Mouse (Mus musculus) kidney, postnatal 0 days (tissue): ENCODE data around the gene Inpp4a. TPM values are rescaled to one million over a fixed set of nuclear protein-coding genes. Genes with fewer than 3 reads are reported as not detected.

ENCODE experiments used
- ATAC-seq: fragments of 200-750 bp; cut with Nextera tagmentation; replicated peaks from 2 replicates; pipeline ENCODE4 v1.8.0; 2017; ENCODE audit warnings: low read depth, moderate number of reproducible peaks, moderate TSS enrichment, moderate library complexity; ENCODE audit not compliant: low FRiP score
- DNase-seq: peaks from one replicate; pipeline ENCODE4 v3.0.0-alpha.2; 2016; ENCODE audit warnings: low spot score
- H3K27ac ChIP-seq: fragments of 300-500 bp; sonication (generic); 2 replicates; pipeline ENCODE4 v1.5.1; 2014; ENCODE audit warnings: mild to moderate bottlenecking
- H3K27me3 ChIP-seq: fragments of 300-500 bp; sonication (generic); 2 replicates; pipeline ENCODE4 v1.6.1; 2014; ENCODE audit warnings: low read length, mixed read lengths; ENCODE audit not compliant: insufficient read depth
- H3K36me3 ChIP-seq: fragments of 300-500 bp; sonication (generic); 2 replicates; pipeline ENCODE4 v1.6.1; 2014; ENCODE audit warnings: low read length, mixed read lengths; ENCODE audit not compliant: insufficient read depth
- H3K4me1 ChIP-seq: fragments of 300-500 bp; sonication (generic); replicated peaks from 2 replicates; pipeline ENCODE4 v1.6.1; 2014; ENCODE audit warnings: antibody characterized with exemption, low read length, mixed read lengths; ENCODE audit not compliant: insufficient read depth
- H3K4me2 ChIP-seq: fragments of 300-500 bp; sonication (generic); 2 replicates; pipeline ENCODE4 v1.6.1; 2014; ENCODE audit warnings: mild to moderate bottlenecking, low read length, moderate library complexity, mixed read lengths
- H3K4me3 ChIP-seq: fragments of 300-500 bp; sonication (generic); replicated peaks from 2 replicates; pipeline ENCODE4 v1.5.1; 2014; ENCODE audit warnings: low read depth, low read length
- H3K9ac ChIP-seq: fragments of 300-500 bp; sonication (generic); 2 replicates; pipeline ENCODE4 v1.6.1; 2014; ENCODE audit warnings: low read depth, low read length
- H3K9me3 ChIP-seq: fragments of 300-500 bp; sonication (generic); replicated peaks from 2 replicates; pipeline ENCODE4 v1.6.1; 2016; ENCODE audit warnings: low read length, inconsistent platforms, mixed read lengths
- CTCF ChIP-seq: IDR thresholded peaks from 2 replicates; pipeline ENCODE4 v1.5.1; 2016; ENCODE audit warnings: antibody characterized with exemption, low read depth, mild to moderate bottlenecking, moderate library complexity
- WGBS: fragments of 180-500 bp; shearing (Covaris S2); extraction: QIAGEN DNeasy Blood & Tissue Kit; methylation state at CpG from one replicate; pipeline ENCODE4 v1.1.7; 2014; 5-methylcytosine and 5-hydroxymethylcytosine counted together
- polyA plus RNA-seq: library from polyadenylated mRNA; unstranded; fragments of >200 nt; fragmentation: Nextera tagmentation; extraction: Ambion mirVana; gene quantifications from 2 replicates; pipeline ENCODE4 v1.2.1, GENCODE M21; 2015

Gene Inpp4a
- polyA plus RNA-seq, 1 experiment from 2014 or later = 13.6 TPM

DNA sequence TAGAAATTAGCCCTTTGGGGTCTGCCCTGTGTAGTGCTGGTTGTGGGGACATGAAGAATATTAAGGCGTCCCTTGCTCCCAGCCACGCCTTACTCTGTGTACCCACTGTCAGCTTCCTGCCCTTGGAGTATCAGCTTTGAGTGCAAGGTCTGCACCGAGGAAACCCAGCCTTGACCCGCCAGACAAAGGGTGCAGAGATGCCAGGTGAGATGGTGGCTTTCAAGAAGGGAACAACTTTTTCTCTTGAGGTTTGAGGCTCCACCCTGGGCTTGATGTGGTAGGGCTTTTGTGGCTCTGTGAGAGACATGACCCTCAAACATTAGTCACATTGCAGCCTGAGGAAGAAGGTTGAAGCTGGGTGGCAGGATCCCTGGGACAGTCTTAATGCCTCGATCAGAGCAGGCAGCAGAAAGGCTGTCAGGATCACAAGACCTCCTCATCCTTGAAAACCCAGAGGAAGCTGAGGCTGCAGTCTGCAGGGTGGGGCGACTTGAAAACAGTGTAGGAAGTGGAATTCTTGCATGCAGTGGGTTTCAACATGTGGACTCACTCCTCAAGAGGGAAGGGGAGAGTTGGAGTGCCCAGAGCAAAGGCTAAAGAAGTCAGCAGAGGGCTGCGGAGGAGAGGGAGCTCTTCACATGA, 18.1 kb downstream of the Inpp4a start:
- H3K36me3 ChIP-seq = no peaks in the 10 kb centered on the region
- H3K9ac ChIP-seq = no peak overlapping the region
- no peak overlapping the region for H3K27ac ChIP-seq
- WGBS = 73% methylated on average over 7 of the region's 7 CpGs
- ATAC-seq (no peak), DNase-seq (no peak)
- no peaks in the 10 kb centered on the region for H3K27me3 ChIP-seq
- TF ChIP-seq CTCF = no peak
- no peak overlapping the region for H3K4me2 ChIP-seq
- no peak overlapping the region for H3K4me3 ChIP-seq
- H3K9me3 ChIP-seq = no peaks in the 10 kb centered on the region
- no peaks in the 10 kb centered on the region; the same call in 1 of the 2 replicates for H3K4me1 ChIP-seq

DNA sequence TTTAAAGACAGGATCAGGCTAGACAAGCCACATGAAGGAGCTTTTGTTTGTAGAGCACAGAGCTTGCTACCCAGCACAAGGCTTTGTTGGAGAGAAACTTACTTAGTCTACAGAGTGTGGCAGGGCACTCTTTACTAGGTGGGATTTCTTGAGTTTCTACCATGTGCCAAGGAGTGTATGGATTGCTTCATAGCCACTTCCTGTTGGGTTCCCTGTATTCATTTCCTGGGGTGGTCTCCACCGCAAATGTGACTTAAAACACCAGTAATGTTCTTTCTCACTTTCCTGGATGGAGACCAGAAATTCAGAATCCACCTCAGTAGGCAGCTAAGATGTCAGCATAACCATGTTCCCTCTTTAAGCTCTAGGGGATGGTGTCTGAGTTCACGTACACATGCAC, 18.9 kb downstream of the Inpp4a start:
- Histone ChIP-seq H3K4me1 (no peaks in the 10 kb centered on the region; the same call in 1 of the 2 replicates), H3K4me3 (no peak overlapping the region), H3K27ac (no peak overlapping the region), H3K9ac (no peak overlapping the region), H3K9me3 (no peaks in the 10 kb centered on the region), H3K4me2 (no peak overlapping the region), H3K36me3 (no peaks in the 10 kb centered on the region), H3K27me3 (no peaks in the 10 kb centered on the region)
- TF ChIP-seq CTCF = no peak
- DNase-seq = no peak
- ATAC-seq = no peak
- WGBS = 85% methylated on average over 2 of the region's 2 CpGs

DNA sequence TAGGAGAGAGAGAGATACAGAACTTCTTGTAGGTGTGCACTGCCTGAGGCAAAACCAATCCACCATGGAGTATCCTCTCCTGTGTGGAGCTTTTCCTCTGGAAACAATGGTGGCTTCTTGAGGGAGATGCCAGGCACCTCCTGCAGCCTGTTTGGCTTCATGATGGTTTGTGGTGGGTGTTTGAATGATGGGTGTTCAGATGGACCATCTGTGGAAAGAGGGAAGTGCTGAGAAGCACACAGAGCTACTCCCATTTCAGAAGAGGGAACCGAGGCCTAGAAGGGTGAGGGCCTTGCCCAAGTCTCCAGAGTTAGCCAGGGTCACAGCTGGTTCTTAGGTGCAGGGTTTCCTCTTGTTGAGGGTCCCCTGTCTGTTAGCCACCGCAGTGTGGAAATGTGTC, 23.0 kb downstream of the Inpp4a start:
- 85% methylated on average over 2 of the region's 2 CpGs for WGBS
- Histone ChIP-seq H3K27ac (no peak overlapping the region), H3K36me3 (no peaks in the 10 kb centered on the region), H3K4me3 (no peak overlapping the region), H3K27me3 (no peaks in the 10 kb centered on the region), H3K4me2 (no peak overlapping the region), H3K4me1 (0 out of 2 replicates have a peak, but pooled peaks cover 3% of the 10 kb centered on the region), H3K9me3 (no peaks in the 10 kb centered on the region), H3K9ac (no peak overlapping the region)
- no peak for ATAC-seq
- DNase-seq = no peak
- no peak for TF ChIP-seq CTCF

DNA sequence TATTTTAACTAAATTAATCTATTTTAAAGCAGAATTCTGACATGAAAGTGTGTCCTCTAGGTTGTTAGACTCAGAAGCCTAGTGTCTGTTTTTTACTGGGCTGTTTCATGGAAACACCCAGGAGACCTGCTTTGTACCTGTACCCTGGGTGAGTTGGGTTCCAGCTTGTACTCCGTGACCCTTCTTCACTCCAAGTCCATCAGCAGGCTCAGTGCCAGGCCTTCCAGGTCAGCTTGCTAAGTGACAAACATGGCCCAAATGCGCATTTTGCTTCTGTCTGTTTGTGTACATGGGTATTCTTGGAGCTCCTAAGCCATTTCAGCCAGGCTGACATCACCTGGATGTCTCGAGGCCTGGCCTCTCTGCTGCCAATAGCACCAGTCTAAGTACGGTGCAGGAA, 23.5 kb downstream of the Inpp4a start:
- Histone ChIP-seq H3K27ac (no peak overlapping the region), H3K9ac (no peak overlapping the region), H3K4me2 (no peak overlapping the region), H3K9me3 (no peaks in the 10 kb centered on the region), H3K36me3 (no peaks in the 10 kb centered on the region), H3K4me3 (no peak overlapping the region), H3K27me3 (no peaks in the 10 kb centered on the region), H3K4me1 (0 out of 2 replicates have a peak, but pooled peaks cover 3% of the 10 kb centered on the region)
- ATAC-seq = no peak
- WGBS = 92% methylated on average over 4 of the region's 4 CpGs
- no peak for DNase-seq
- TF ChIP-seq CTCF = no peak

DNA sequence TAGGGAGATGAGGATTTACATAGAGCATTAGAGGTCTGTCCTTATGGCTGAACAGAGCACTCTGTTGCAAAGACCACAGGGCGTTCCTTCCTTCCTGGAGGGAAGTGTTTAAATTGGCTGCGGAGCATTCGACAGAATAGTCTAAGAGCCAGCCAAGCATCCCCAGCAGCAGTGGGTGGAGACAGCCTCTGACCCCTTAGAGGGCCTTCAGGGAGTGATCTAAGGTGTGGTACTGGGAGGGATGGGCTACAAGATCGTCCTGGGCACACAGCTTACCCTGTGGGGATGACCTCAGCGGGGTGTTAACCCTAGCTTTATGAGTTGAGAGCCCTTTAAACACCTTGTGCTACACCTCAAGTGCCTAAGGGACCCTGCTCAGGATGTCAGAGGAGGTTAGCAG, 24.9 kb downstream of the Inpp4a start:
- Histone ChIP-seq H3K4me2 (no peak overlapping the region), H3K36me3 (no peaks in the 10 kb centered on the region), H3K4me3 (no peak overlapping the region), H3K27me3 (no peaks in the 10 kb centered on the region), H3K4me1 (0 out of 2 replicates have a peak, but pooled peaks cover 3% of the 10 kb centered on the region), H3K27ac (no peak overlapping the region), H3K9me3 (no peaks in the 10 kb centered on the region), H3K9ac (no peak overlapping the region)
- ATAC-seq (no peak; the same call in 1 of the 2 replicates), DNase-seq (peak; percentile 65)
- no peak for TF ChIP-seq CTCF
- 7% methylated on average over 5 of the region's 5 CpGs for WGBS

DNA sequence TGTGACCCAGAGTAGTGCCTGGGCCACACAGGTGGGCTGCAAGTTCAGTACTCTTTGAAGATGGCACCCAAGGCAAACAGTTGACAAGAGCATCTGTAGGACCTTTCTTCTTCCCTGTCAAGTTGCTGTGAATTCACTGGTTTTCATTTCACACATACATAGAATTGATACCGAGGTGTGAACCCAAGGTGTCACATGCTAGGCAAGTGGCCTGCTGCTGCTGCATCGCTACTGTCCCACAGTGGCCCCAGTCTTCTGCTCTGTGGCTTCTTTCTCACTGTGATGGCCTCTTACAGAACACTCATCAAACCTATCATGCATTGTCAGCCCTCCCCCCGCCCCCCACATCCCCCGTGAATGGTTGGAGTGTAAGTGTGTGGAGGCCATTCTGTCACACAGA, 27.6 kb downstream of the Inpp4a start:
- 64% methylated on average over 4 of the region's 4 CpGs for WGBS
- H3K4me3 ChIP-seq = no peak overlapping the region

More for the DNA sequence above, 27.6 kb downstream of the Inpp4a start:
- H3K36me3 ChIP-seq = no peaks in the 10 kb centered on the region
- no peak overlapping the region for H3K27ac ChIP-seq
- TF ChIP-seq CTCF = no peak
- H3K9ac ChIP-seq = no peak overlapping the region
- H3K4me2 ChIP-seq = no peak overlapping the region
- no peaks in the 10 kb centered on the region for H3K27me3 ChIP-seq
- ATAC-seq (no peak), DNase-seq (no peak)
- H3K4me1 ChIP-seq = 0 out of 2 replicates have a peak, but pooled peaks cover 3% of the 10 kb centered on the region
- no peaks in the 10 kb centered on the region for H3K9me3 ChIP-seq
